Mouse (Mus musculus) layer of hippocampus, adult 11-12 months (tissue): ENCODE data around the gene Six3.

Experiments
- DNase-seq: peaks from one replicate; pipeline ENCODE4 v3.0.0; 2022; ENCODE audit warnings: low spot score

Gene Six3

GRCm38 (mm10) chr17:85612526-85613265 lies 712 bp upstream of the Six3 start:
- no peak for DNase-seq

GRCm38 (mm10) chr17:85614011-85614721 lies 758 bp downstream of the Six3 start:
- no peak for DNase-seq

- no peak for DNase-seq
Observed at GRCm38 (mm10) chr17:85614722-85615331, 1.4 kb downstream of the Six3 start.

GRCm38 (mm10) chr17:85615586-85615985 lies 2.2 kb downstream of the Six3 start:
- DNase-seq = no peak

- DNase-seq = no peak
Observed at GRCm38 (mm10) chr17:85616526-85617500, 3.4 kb downstream of the Six3 start.

- DNase-seq = no peak
Observed at GRCm38 (mm10) chr17:85617566-85618358, 4.4 kb downstream of the Six3 start.

- DNase-seq = no peak
Observed at GRCm38 (mm10) chr17:85618359-85619112, 5.1 kb downstream of the Six3 start.

GRCm38 (mm10) chr17:85619113-85620085 lies 6.0 kb downstream of the Six3 start:
- no peak for DNase-seq

GRCm38 (mm10) chr17:85620086-85620481 lies 6.7 kb downstream of the Six3 start:
- DNase-seq = no peak

- DNase-seq = peak; percentile 15
Observed at GRCm38 (mm10) chr17:85620680-85621504, 7.5 kb downstream of the Six3 start.

- no peak for DNase-seq
Observed at GRCm38 (mm10) chr17:85621505-85622310, 8.3 kb downstream of the Six3 start.

GRCm38 (mm10) chr17:85622493-85623157 lies 9.2 kb downstream of the Six3 start:
- no peak for DNase-seq

- DNase-seq = no peak
Observed at GRCm38 (mm10) chr17:85623161-85624050, 10.0 kb downstream of the Six3 start.

- DNase-seq = no peak
Observed at GRCm38 (mm10) chr17:85624051-85624420, 10.6 kb downstream of the Six3 start.

GRCm38 (mm10) chr17:85624981-85625940 lies 11.9 kb downstream of the Six3 start:
- no peak for DNase-seq
